In genomic region chr5:137962945-137963344, GRCm38 (mm10) we compare ENCODE assay signal across 16 mouse cellular contexts. TPM values are rescaled to one million over a fixed set of nuclear protein-coding genes. Genes with fewer than 3 reads are reported as not detected.
DNase-seq lines count a peak whose midpoint lies in the region; ATAC-seq and TF ChIP-seq lines count a peak whose summit lies in the region.
"Had no signal": no experiment of that assay in that cellular context is flagged by ENCODE, and none has a peak within 500 bp of the region (broad histone marks: within the 10 kb centered on the region; RNA-seq: fewer than 3 reads in every experiment).

TSS of gene Gjc3 (minus strand) at chr5:137963098.

- DNase-seq in cerebellum, adult 11-12 months, result peak; percentile 15
- DNase-seq in cerebellum, adult 8-10 months, result no peak
- peak; percentile 32 for DNase-seq in hindbrain, postnatal 0 days (ENCODE audit: low spot score)
- DNase-seq in hindbrain, embryonic 14.5 days (ENCODE audit: low spot score), result no peak
- DNase-seq in brain, embryonic 14.5 days (ENCODE audit: low read depth), result peak; percentile 0
- DNase-seq in left cerebral cortex, postnatal 14 days (ENCODE audit: low spot score in 2 of 2), result no peak
- DNase-seq in adrenal gland, postnatal 25 days, result no peak
- DNase-seq in Muller cell, postnatal 12 days (ENCODE audit: inconsistent ontology term), result no peak
- DNase-seq: kidney, adult 18-20 months; lung, postnatal 10 days; right cerebral cortex, postnatal 4 days had no signal

- H3K27me3 ChIP-seq in hindbrain, postnatal 0 days (ENCODE audit: insufficient read depth, low read length), result no peaks in the 10 kb centered on the region
- H3K27me3 ChIP-seq in hindbrain, embryonic 14.5 days (ENCODE audit: control insufficient read depth, insufficient read depth, low read length), result no peaks in the 10 kb centered on the region
- H3K27me3 ChIP-seq: embryonic facial prominence, embryonic 12.5 days; hindbrain, embryonic 15.5 days had no signal

- H3K27ac ChIP-seq in hindbrain, postnatal 0 days, result peak within 1 kb of the TSS; percentile 51; the same call in 1 of the 2 replicates
- H3K27ac ChIP-seq in hindbrain, embryonic 14.5 days, result no peak within 1 kb of the TSS
- H3K27ac ChIP-seq: embryonic facial prominence, embryonic 12.5 days; hindbrain, embryonic 15.5 days; liver, embryonic 14.5 days had no signal

- peak; percentile 66; the same call in 1 of the 2 replicates for ATAC-seq in hindbrain, postnatal 0 days
- ATAC-seq in hindbrain, embryonic 14.5 days (ENCODE audit: low FRiP score), result no peak
- ATAC-seq: Patski had no signal

- H3K4me2 ChIP-seq in hindbrain, postnatal 0 days (ENCODE audit: low read depth, low read length), result no peak within 1 kb of the TSS
- H3K4me2 ChIP-seq in hindbrain, embryonic 14.5 days (replicated peaks), result no peak within 1 kb of the TSS
- H3K4me2 ChIP-seq: embryonic facial prominence, embryonic 12.5 days; hindbrain, embryonic 15.5 days had no signal

- H3K9me3 ChIP-seq in hindbrain, postnatal 0 days (ENCODE audit: low read length), result no peaks in the 10 kb centered on the region
- H3K9me3 ChIP-seq in hindbrain, embryonic 14.5 days (ENCODE audit: control insufficient read depth, low read length), result no peaks in the 10 kb centered on the region
- H3K9me3 ChIP-seq: embryonic facial prominence, embryonic 12.5 days; hindbrain, embryonic 15.5 days had no signal

- TF ChIP-seq CTCF in hindbrain, postnatal 0 days (IDR thresholded peaks at IDR 0.05; ENCODE audit: low read depth), result no peak
- no peak for TF ChIP-seq CTCF in brain, embryonic 14.5 days (IDR thresholded peaks at IDR 0.05; ENCODE audit: borderline replicate concordance, extremely low read depth, insufficient read depth, insufficient read length)

- no peaks in the 10 kb centered on the region for H3K36me3 ChIP-seq in hindbrain, postnatal 0 days (ENCODE audit: insufficient read depth, low read length)
- H3K36me3 ChIP-seq in hindbrain, embryonic 14.5 days (replicated peaks; ENCODE audit: control insufficient read depth, insufficient read depth), result no peaks in the 10 kb centered on the region
- H3K36me3 ChIP-seq: embryonic facial prominence, embryonic 12.5 days; hindbrain, embryonic 15.5 days had no signal

- no peaks in the 10 kb centered on the region for H3K4me1 ChIP-seq in hindbrain, postnatal 0 days (ENCODE audit: insufficient read depth, low read length)
- H3K4me1 ChIP-seq in hindbrain, embryonic 14.5 days (replicated peaks; ENCODE audit: control insufficient read depth, insufficient read depth, low read length), result no peaks in the 10 kb centered on the region
- H3K4me1 ChIP-seq: embryonic facial prominence, embryonic 12.5 days; hindbrain, embryonic 15.5 days had no signal

- intact Hi-C loops in left cerebral cortex, postnatal 14 days (cut with DNase I), result no loop called here

- H3K4me3 ChIP-seq in hindbrain, postnatal 0 days (ENCODE audit: low read length), result no peak within 1 kb of the TSS
- no peak within 1 kb of the TSS for H3K4me3 ChIP-seq in hindbrain, embryonic 14.5 days (replicated peaks; ENCODE audit: low read length)
- H3K4me3 ChIP-seq: embryonic facial prominence, embryonic 12.5 days; hindbrain, embryonic 15.5 days had no signal

- no peak within 1 kb of the TSS for H3K9ac ChIP-seq in hindbrain, postnatal 0 days (replicated peaks; ENCODE audit: low read length)
- H3K9ac ChIP-seq in hindbrain, embryonic 14.5 days, result no peak within 1 kb of the TSS
- H3K9ac ChIP-seq: embryonic facial prominence, embryonic 12.5 days; hindbrain, embryonic 15.5 days; liver, embryonic 14.5 days had no signal

- 42% methylated on average over 8 of the region's 8 CpGs for WGBS in hindbrain, postnatal 0 days
- 53% methylated on average over 8 of the region's 8 CpGs for WGBS in hindbrain, embryonic 14.5 days

- TF ChIP-seq POLR2A in brain, embryonic 14.5 days (IDR thresholded peaks at IDR 0.05; ENCODE audit: borderline replicate concordance, extremely low read depth, insufficient read depth, insufficient read length, poor library complexity, severe bottlenecking), result no peak

RNA-seq across cellular contexts. Expression of gene Gjc3, which starts in this region (rescaled TPM):
- total RNA-seq in hindbrain, postnatal 0 days (2014; rRNA removed), result 6.0 and 8.4 TPM in 2 replicates
- 5.8 and 6.6 TPM in 2 replicates for polyA plus RNA-seq in hindbrain, postnatal 0 days (2015; fragmentation: Nextera tagmentation; extraction: Ambion mirVana)
- 0.80 and 1.2 TPM in 2 replicates for polyA plus RNA-seq in hindbrain, embryonic 14.5 days (2014; fragmentation: Nextera tagmentation; extraction: Ambion mirVana)
- 0.39 and 0.82 TPM in 2 replicates for polyA plus RNA-seq in brain, embryonic 14.5 days (2012; rRNA removed)
- total RNA-seq in left cerebral cortex, postnatal 14 days (2021), result 10 to 100 TPM; 12.4 to 14.7 TPM
- total RNA-seq in adrenal gland, postnatal 25 days (2021), result 0.55 TPM in 1 of 2 replicates, not detected in the other
- total RNA-seq: granulocyte monocyte progenitor cell, adult 5-6 weeks had no signal
- polyA plus RNA-seq: Patski had no signal

Comparison
In these comparisons a context has a peak if more than half of its experiments do, and no peak if none do; other contexts are left out.
1. DNase-seq: peak in cerebellum, adult 11-12 months (single experiment) and hindbrain, postnatal 0 days (single experiment); none in cerebellum, adult 8-10 months (single experiment), hindbrain, embryonic 14.5 days (single experiment), left cerebral cortex, postnatal 14 days (0 of 2), adrenal gland, postnatal 25 days (single experiment) and Muller cell, postnatal 12 days (single experiment).
2. Peak in DNase-seq in brain, embryonic 14.5 days; RNA of the gene not detected or under 1 TPM.